Mouse (Mus musculus) intestine, embryonic 16.5 days (tissue): ENCODE data around the gene Shtn1. TPM values are rescaled to one million over a fixed set of nuclear protein-coding genes. Genes with fewer than 3 reads are reported as not detected.
A peak's percentile ranks its signal among the peaks of the same experiment; 100 is the strongest.

ENCODE experiments used
- ATAC-seq: fragments of 200-750 bp; cut with Nextera tagmentation; 2 replicates; pipeline ENCODE4 v1.8.0; 2017; ENCODE audit warnings: moderate TSS enrichment, moderate library complexity
- H3K27ac ChIP-seq: fragments of 300-500 bp; sonication (generic); 2 replicates; pipeline ENCODE4 v1.5.1; 2014; ENCODE audit warnings: mild to moderate bottlenecking, low read length
- H3K27me3 ChIP-seq: fragments of 300-500 bp; sonication (generic); replicated peaks from 2 replicates; pipeline ENCODE4 v1.6.1; 2014; ENCODE audit warnings: low read length, control low read depth, mixed read lengths; ENCODE audit not compliant: control insufficient read depth, insufficient read depth
- H3K36me3 ChIP-seq: fragments of 300-500 bp; sonication (generic); 2 replicates; pipeline ENCODE4 v1.6.1; 2014; ENCODE audit warnings: low read length, control low read depth; ENCODE audit not compliant: control insufficient read depth, insufficient read depth
- H3K4me1 ChIP-seq: fragments of 300-500 bp; sonication (generic); 2 replicates; pipeline ENCODE4 v1.6.1; 2014; ENCODE audit warnings: low read length, control low read depth, mixed read lengths; ENCODE audit not compliant: control insufficient read depth, insufficient read depth
- H3K4me2 ChIP-seq: fragments of 300-500 bp; sonication (generic); 2 replicates; pipeline ENCODE4 v1.6.1; 2014; ENCODE audit warnings: low read depth, low read length, control low read depth
- H3K4me3 ChIP-seq: fragments of 300-500 bp; sonication (generic); 2 replicates; pipeline ENCODE4 v1.5.1; 2014; ENCODE audit warnings: mild to moderate bottlenecking, low read length
- H3K9ac ChIP-seq: fragments of 300-500 bp; sonication (generic); 2 replicates; pipeline ENCODE4 v1.6.1; 2014; ENCODE audit warnings: low read depth, low read length
- H3K9me3 ChIP-seq: fragments of 300-500 bp; sonication (generic); 2 replicates; pipeline ENCODE4 v1.6.1; 2016; ENCODE audit warnings: low read length, control low read depth; ENCODE audit not compliant: control insufficient read depth
- WGBS: fragments of 180-500 bp; shearing (Covaris S2); extraction: QIAGEN DNeasy Blood & Tissue Kit; methylation state at CpG from one replicate; pipeline ENCODE4 v1.1.7; 2014; 5-methylcytosine and 5-hydroxymethylcytosine counted together
- polyA plus RNA-seq: library from polyadenylated mRNA; unstranded; fragments of >200 nt; fragmentation: Nextera tagmentation; extraction: Ambion mirVana; gene quantifications from 2 replicates; pipeline ENCODE4 v1.2.1, GENCODE M21; 2015

Shtn1 gene
- polyA plus RNA-seq, 1 experiment from 2014 or later, result 15.1 TPM

DNA sequence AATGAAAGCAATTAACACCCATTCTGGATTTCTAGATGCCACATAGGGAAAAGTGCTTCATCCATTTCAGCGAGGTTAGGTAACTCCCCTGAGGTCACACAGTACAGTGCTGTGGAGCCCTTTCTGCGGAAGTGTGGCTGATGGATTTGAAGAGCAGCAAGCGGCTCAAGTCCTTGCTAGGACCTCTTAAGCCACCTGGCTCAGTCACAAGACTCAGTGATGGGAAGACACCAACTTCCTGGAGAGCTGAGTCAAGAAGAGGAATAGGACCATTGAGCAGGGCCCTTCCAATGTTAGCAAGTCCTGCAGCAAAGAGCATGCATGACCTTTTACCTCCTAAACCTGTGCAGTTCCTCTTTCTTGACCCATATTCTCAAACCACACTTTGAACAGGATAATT is 1.5 kb downstream of the Shtn1 start:
- peak overlapping the region; percentile 70 for H3K4me3 ChIP-seq
- H3K4me2 ChIP-seq, result peak overlapping the region; percentile 91
- ATAC-seq, result no peak
- no peak overlapping the region for H3K27ac ChIP-seq
- H3K36me3 ChIP-seq, result no peaks in the 10 kb centered on the region
- peaks cover 7% of the 10 kb centered on the region; the same call in 1 of the 2 replicates for H3K27me3 ChIP-seq
- H3K9me3 ChIP-seq, result no peaks in the 10 kb centered on the region
- no peak overlapping the region for H3K9ac ChIP-seq
- peaks cover 8% of the 10 kb centered on the region; the same call in 1 of the 2 replicates for H3K4me1 ChIP-seq
- WGBS, result 58% methylated on average over 3 of the region's 3 CpGs

DNA sequence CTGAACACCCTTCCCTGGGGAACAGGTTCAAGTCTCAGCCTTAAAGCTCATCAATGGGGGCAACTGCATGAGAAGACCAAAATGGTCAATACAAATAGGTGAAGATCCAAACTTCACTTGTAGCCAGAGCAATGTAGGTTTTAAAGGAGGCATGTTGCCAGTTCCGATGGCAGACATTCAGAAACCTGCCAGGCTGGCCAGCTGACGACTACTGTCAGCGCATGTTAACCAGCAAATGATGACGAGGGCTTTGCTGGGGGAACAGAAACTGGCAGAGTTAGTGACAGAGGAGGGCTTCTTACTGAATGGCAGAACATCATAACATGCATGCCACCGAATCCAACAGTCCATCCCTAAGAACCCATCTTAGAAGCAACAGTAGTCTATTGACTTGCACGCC is 2.9 kb downstream of the Shtn1 start:
- H3K36me3 ChIP-seq, result no peaks in the 10 kb centered on the region
- H3K27me3 ChIP-seq, result peaks cover 7% of the 10 kb centered on the region; the same call in 1 of the 2 replicates
- WGBS, result 84% methylated on average over 6 of the region's 6 CpGs
- H3K9me3 ChIP-seq, result no peaks in the 10 kb centered on the region
- no peak overlapping the region for H3K27ac ChIP-seq
- no peak overlapping the region for H3K4me2 ChIP-seq
- H3K4me3 ChIP-seq, result no peak overlapping the region
- no peak overlapping the region for H3K9ac ChIP-seq
- no peak for ATAC-seq
- H3K4me1 ChIP-seq, result peaks cover 8% of the 10 kb centered on the region; the same call in 1 of the 2 replicates

DNA sequence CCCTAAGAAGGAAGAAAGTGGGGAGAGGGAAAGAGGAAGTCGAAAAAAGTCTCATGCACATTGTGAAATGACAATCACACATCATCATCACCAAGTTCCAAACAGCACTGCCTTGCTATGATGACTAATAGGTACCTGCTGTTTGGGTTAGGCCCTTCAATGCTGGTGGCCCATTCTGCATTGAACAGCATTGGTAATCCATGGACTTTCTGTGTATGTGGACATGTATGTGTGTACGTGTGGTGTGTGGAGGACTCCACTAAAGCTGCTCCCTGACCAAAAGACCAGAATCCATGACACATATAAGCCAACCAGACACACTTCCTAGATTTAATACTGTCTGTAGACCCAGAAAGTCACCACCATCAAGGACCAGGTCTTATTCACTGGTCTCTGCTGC is 3.9 kb downstream of the Shtn1 start:
- H3K27ac ChIP-seq, result no peak overlapping the region
- no peaks in the 10 kb centered on the region for H3K36me3 ChIP-seq
- H3K9me3 ChIP-seq, result no peaks in the 10 kb centered on the region
- H3K4me3 ChIP-seq, result no peak overlapping the region
- H3K9ac ChIP-seq, result no peak overlapping the region
- no peak for ATAC-seq
- no peak overlapping the region for H3K4me2 ChIP-seq
- peaks cover 7% of the 10 kb centered on the region; the same call in 1 of the 2 replicates for H3K27me3 ChIP-seq
- WGBS, result 87% methylated on average over 2 of the region's 2 CpGs
- peaks cover 8% of the 10 kb centered on the region; the same call in 1 of the 2 replicates for H3K4me1 ChIP-seq

DNA sequence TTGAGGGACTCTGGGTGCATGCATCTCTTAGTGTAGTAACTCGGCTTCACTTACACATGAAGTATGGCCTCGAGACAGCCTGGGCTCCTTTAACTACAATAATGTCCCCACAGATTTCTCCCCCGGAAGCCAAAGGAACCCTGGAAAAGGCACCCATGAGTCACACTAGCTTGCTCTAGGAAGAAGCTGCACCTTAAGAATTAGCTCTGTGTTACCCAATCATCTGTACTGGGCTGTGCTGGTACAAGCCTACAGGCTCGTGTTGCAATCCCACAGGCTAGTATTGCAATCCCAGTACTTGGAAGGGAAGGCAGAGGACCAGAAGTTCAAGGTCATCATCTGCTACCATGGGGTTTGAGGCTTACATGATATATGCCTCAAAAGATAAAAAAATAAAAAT is 4.5 kb downstream of the Shtn1 start:
- no peak for ATAC-seq

DNA sequence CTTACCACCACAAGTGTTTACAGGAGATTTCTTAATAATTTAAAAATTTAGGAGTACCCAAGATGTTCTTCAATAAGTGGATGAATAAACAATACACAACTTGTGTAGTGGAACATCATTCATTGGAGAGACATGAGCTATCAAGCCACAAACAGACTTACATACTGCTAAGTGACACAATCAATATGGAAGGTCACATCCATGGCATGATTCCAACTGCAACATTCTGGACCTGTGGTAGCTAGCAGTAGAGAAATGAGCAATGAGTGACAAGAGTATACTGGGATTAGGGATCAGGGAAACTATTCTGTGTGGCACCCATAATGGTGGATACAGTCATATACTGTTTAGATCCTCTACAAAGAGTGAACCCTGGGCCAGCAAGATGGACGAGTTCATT is 8.2 kb downstream of the Shtn1 start:
- 80% methylated on average over 1 of the region's 1 CpGs for WGBS

More for the DNA sequence above, 4.5 kb downstream of the Shtn1 start:
- Histone ChIP-seq H3K27ac (no peak overlapping the region), H3K4me1 (peaks cover 8% of the 10 kb centered on the region; the same call in 1 of the 2 replicates), H3K9me3 (no peaks in the 10 kb centered on the region), H3K27me3 (peaks cover 7% of the 10 kb centered on the region; the same call in 1 of the 2 replicates), H3K4me3 (no peak overlapping the region), H3K36me3 (no peaks in the 10 kb centered on the region), H3K9ac (no peak overlapping the region), H3K4me2 (no peak overlapping the region)
- WGBS, result 77% methylated on average over 4 of the region's 4 CpGs

DNA sequence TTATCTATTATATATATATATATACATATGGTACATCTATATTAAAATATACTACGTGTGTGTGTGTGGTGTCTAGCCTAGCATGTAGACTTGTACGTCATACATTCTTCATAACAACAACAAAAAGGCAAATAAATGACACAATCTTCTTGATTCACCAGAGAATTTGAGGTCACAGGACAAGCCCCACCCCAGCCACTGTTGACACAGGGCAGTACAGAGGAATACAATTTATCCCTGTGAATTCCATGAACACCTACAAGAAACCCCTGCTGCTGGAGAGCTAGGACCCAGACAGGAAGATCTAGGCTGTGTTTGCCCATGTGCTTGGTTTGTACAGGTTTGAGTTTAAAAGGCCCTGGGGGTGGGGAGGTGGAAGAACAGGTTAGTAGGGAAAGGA is 9.2 kb downstream of the Shtn1 start:
- H3K27me3 ChIP-seq, result no peaks in the 10 kb centered on the region
- no peak for ATAC-seq
- H3K36me3 ChIP-seq, result no peaks in the 10 kb centered on the region
- H3K27ac ChIP-seq, result no peak overlapping the region
- peaks cover 2% of the 10 kb centered on the region; the same call in 1 of the 2 replicates for H3K4me1 ChIP-seq
- H3K9me3 ChIP-seq, result no peaks in the 10 kb centered on the region
- whole genome bisulfite sequencing, result 71% methylated on average over 2 of the region's 2 CpGs
- no peak overlapping the region for H3K4me2 ChIP-seq
- H3K4me3 ChIP-seq, result no peak overlapping the region
- H3K9ac ChIP-seq, result no peak overlapping the region

More for the DNA sequence above, 8.2 kb downstream of the Shtn1 start:
- Histone ChIP-seq H3K4me1 (peaks cover 5% of the 10 kb centered on the region; the same call in 1 of the 2 replicates), H3K27ac (no peak overlapping the region), H3K9ac (no peak overlapping the region), H3K27me3 (no peaks in the 10 kb centered on the region), H3K9me3 (no peaks in the 10 kb centered on the region), H3K4me2 (no peak overlapping the region), H3K36me3 (no peaks in the 10 kb centered on the region), H3K4me3 (no peak overlapping the region)
- ATAC-seq, result no peak

DNA sequence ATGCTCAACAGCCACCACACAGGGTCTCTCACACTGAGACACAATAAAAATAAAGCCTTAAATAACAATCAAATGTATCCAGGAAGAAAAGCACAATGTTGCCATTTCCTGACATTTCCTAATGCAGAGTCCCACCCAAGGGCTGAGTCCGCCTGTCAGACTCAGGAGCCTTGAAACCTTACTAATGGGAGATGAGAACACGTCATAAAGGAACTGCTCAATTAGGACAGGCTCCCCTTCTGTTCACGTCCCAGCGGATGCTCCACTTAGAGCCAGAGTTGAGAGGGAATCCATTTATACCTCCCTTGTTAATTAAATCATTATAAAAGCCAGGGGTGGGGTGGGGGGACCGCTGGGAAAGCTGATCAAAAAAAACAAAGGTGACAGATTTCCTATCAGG is 9.8 kb downstream of the Shtn1 start:
- Histone ChIP-seq H3K4me2 (no peak overlapping the region), H3K27ac (no peak overlapping the region), H3K4me3 (no peak overlapping the region), H3K36me3 (no peaks in the 10 kb centered on the region), H3K4me1 (peaks cover 2% of the 10 kb centered on the region; the same call in 1 of the 2 replicates), H3K27me3 (no peaks in the 10 kb centered on the region), H3K9me3 (no peaks in the 10 kb centered on the region), H3K9ac (no peak overlapping the region)
- WGBS, result 49% methylated on average over 5 of the region's 5 CpGs
- ATAC-seq, result 0 out of 2 replicates have a peak, but pooled peaks have one; percentile 7

DNA sequence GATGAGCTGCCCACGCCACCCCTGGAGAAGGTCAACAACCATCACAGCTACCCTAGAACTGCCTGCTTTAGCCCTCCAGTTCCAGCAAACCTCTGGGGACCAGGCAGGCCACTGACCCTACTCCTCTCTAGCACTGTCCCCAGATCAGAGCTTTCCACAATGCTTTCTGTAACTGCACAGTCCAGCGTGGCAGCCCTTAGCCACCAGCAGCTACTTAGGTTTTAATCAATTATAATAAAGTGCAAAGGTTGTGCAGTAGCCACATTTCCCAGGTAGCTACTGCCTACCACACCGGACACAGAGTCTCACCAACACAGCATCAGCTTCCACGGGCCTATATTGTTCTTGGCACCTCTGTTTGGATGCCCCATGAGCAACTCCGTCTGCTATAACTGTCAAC is 11.3 kb downstream of the Shtn1 start:
- no peak for ATAC-seq
- no peaks in the 10 kb centered on the region for H3K36me3 ChIP-seq
- H3K4me3 ChIP-seq, result no peak overlapping the region
- H3K27ac ChIP-seq, result no peak overlapping the region
- H3K9ac ChIP-seq, result no peak overlapping the region
- no peak overlapping the region for H3K4me2 ChIP-seq
- WGBS, result 88% methylated on average over 5 of the region's 5 CpGs
- no peaks in the 10 kb centered on the region for H3K9me3 ChIP-seq
- no peaks in the 10 kb centered on the region for H3K27me3 ChIP-seq
- peaks cover 2% of the 10 kb centered on the region; the same call in 1 of the 2 replicates for H3K4me1 ChIP-seq

DNA sequence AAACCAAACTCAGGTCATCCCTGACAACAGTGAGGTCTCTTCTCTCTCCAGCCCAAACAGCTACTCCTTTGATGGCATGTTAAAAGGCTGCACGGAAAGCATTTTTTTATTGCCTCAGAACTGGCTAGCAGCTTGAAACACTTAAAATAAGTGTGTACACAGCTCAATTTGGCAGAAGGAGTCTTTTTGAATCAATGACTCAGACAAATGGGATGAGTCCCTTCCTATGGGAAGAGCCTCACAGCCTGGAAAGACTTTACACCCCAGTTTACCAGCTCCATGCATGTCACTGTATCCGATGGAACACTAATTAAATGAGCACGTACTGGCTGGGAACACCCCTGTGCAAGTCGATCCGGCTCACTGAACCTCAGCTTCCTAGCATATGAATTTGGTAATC is 12.3 kb downstream of the Shtn1 start:
- Histone ChIP-seq H3K27me3 (no peaks in the 10 kb centered on the region), H3K4me3 (no peak overlapping the region), H3K27ac (no peak overlapping the region), H3K4me1 (peaks cover 2% of the 10 kb centered on the region; the same call in 1 of the 2 replicates), H3K36me3 (no peaks in the 10 kb centered on the region), H3K4me2 (no peak overlapping the region), H3K9me3 (no peaks in the 10 kb centered on the region), H3K9ac (no peak overlapping the region)
- WGBS, result 87% methylated on average over 5 of the region's 5 CpGs
- no peak for ATAC-seq

DNA sequence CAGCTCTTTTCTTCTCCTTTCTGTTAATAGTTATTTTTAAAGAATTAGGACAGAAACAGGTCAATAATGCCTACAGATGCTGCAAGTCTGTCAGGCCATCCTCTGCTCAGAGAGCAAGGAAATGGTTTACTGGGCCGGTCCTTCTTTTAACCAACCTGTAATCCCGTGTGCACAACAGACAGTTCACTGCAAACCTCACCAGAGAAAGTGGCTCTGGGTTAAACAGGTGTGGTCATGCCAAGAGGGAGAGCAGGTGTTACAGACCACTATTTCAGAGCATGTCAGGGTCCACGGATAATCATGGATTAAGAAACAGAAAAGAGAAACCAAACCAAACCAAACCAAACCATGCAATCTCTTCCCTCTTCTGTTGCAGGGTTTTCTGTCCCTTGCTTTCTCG is 17.8 kb downstream of the Shtn1 start:
- Histone ChIP-seq H3K27ac (no peak overlapping the region), H3K9ac (no peak overlapping the region), H3K36me3 (no peaks in the 10 kb centered on the region), H3K4me1 (no peaks in the 10 kb centered on the region), H3K4me3 (no peak overlapping the region), H3K4me2 (no peak overlapping the region), H3K9me3 (no peaks in the 10 kb centered on the region), H3K27me3 (no peaks in the 10 kb centered on the region)
- ATAC-seq, result no peak
- WGBS, result 81% methylated on average over 4 of the region's 4 CpGs
